Mouse (Mus musculus) liver, embryonic 12.5 days (tissue): Measurements from ENCODE around the gene Sgsm1. TPM values are rescaled to one million over a fixed set of nuclear protein-coding genes. Genes with fewer than 3 reads are reported as not detected.

Experiments used
- ATAC-seq: fragments of 200-750 bp; cut with Nextera tagmentation; 2 replicates; pipeline ENCODE4 v1.8.0; 2017; ENCODE audit warnings: moderate number of reproducible peaks, mild to moderate bottlenecking, moderate library complexity
- H3K27ac ChIP-seq: fragments of 300-500 bp; sonication (generic); 2 replicates; pipeline ENCODE4 v1.5.1; 2016; ENCODE audit warnings: mild to moderate bottlenecking
- H3K27me3 ChIP-seq: fragments of 300-500 bp; sonication (generic); replicated peaks from 2 replicates; pipeline ENCODE4 v1.6.1; 2016; ENCODE audit warnings: mild to moderate bottlenecking, moderate library complexity
- H3K36me3 ChIP-seq: fragments of 300-500 bp; sonication (generic); 2 replicates; pipeline ENCODE4 v1.6.1; 2016; ENCODE audit warnings: mild to moderate bottlenecking, moderate library complexity
- H3K4me1 ChIP-seq: fragments of 300-500 bp; sonication (generic); 2 replicates; pipeline ENCODE4 v1.6.1; 2016
- H3K4me2 ChIP-seq: fragments of 300-500 bp; sonication (generic); 2 replicates; pipeline ENCODE4 v1.6.1; 2016; ENCODE audit warnings: mild to moderate bottlenecking, moderate library complexity
- H3K4me3 ChIP-seq: fragments of 300-500 bp; sonication (generic); 2 replicates; pipeline ENCODE4 v1.5.1; 2016; ENCODE audit warnings: mild to moderate bottlenecking, moderate library complexity
- H3K9ac ChIP-seq: fragments of 300-500 bp; sonication (generic); 2 replicates; pipeline ENCODE4 v1.6.1; 2016; ENCODE audit warnings: mild to moderate bottlenecking, moderate library complexity
- H3K9me3 ChIP-seq: fragments of 300-500 bp; sonication (generic); replicated peaks from 2 replicates; pipeline ENCODE4 v1.6.1; 2016; ENCODE audit warnings: mild to moderate bottlenecking, moderate library complexity
- WGBS: fragments of 180-500 bp; shearing (Covaris S2); methylation state at CpG from one replicate; pipeline ENCODE4 v1.1.7; 2016; ENCODE audit not compliant: insufficient replicate concordance; 5-methylcytosine and 5-hydroxymethylcytosine counted together
- polyA plus RNA-seq: library from polyadenylated mRNA; unstranded; fragments of >200 nt; fragmentation: Nextera tagmentation; extraction: Ambion mirVana; gene quantifications from 2 replicates; pipeline ENCODE4 v1.2.1, GENCODE M21; 2016

The Sgsm1 gene
- polyA plus RNA-seq, 1 experiment from 2014 or later = 2.9 TPM

DNA sequence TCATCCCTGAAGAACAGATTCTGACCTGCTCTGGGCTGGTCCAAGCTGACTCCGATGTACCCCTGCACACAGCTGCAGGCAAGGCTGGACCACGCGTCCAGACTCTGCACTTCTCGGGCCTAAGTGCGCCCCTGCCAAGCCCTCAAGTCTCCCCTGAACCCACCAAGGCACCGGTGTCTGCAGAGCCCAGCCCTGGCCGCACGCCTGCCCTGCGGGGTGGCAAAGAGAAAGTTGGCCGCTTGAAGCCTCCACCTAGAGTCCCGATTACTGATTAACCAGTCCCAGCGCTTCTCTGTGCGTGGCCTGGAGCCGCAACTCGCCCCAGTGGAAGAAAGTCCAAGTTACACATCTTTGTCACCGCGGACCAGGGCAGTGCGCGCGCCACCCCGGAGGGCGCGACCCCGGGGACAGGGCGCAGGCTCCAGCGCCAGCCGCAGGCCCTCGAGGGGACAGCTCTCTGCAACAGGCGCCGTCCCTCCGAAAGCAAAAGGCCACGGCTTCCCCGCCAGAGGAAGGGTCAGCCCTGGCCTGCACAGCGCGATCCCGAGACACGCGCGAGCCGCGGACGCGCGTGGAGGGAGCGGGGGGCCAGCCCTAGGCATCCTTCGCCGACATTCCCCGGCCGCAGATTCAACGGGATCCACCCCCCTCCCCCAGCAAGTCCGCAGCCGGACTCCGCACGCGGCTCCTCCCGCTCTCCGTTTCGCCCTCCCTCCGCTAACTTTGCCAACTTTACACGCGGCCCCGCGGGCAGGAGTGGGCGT, 90.0 kb downstream of the Sgsm1 start:
- no peaks in the 10 kb centered on the region for H3K9me3 ChIP-seq
- peak overlapping the region; percentile 61 for H3K4me3 ChIP-seq
- peak overlapping the region; percentile 64 for H3K9ac ChIP-seq
- peak; percentile 65 for ATAC-seq
- H3K4me2 ChIP-seq = peak overlapping the region; percentile 87
- H3K4me1 ChIP-seq = peaks cover 26% of the 10 kb centered on the region
- H3K36me3 ChIP-seq = no peaks in the 10 kb centered on the region
- H3K27ac ChIP-seq = peak overlapping the region; percentile 75
- 4% methylated on average over 44 of the region's 64 CpGs for WGBS
- H3K27me3 ChIP-seq = peaks cover 40% of the 10 kb centered on the region

DNA sequence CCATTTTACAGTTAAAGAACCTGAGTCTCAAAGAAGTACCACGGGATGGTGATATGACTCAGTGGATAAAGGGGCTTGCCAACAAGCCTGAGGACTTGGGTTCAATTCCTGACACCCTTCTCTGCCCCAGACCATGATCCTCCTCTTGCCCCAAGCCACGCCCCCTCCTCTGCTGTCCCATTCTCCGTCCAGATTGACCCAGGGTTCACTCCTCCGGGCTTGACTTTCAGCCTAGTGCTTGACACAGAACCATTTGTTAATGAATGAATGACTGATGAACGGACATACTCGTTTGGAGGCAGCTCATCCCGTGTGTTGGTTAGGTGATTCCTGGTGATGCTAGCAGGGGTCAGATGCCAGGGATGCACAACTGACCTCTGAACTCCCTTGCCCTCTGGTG, 90.7 kb downstream of the Sgsm1 start:
- Histone ChIP-seq H3K36me3 (no peaks in the 10 kb centered on the region), H3K4me2 (peak overlapping the region; percentile 87), H3K27me3 (peaks cover 33% of the 10 kb centered on the region), H3K9me3 (no peaks in the 10 kb centered on the region), H3K9ac (no peak overlapping the region), H3K4me1 (peaks cover 25% of the 10 kb centered on the region), H3K4me3 (peak overlapping the region; percentile 61), H3K27ac (no peak overlapping the region)
- no peak for ATAC-seq
- WGBS = 63% methylated on average over 7 of the region's 7 CpGs

DNA sequence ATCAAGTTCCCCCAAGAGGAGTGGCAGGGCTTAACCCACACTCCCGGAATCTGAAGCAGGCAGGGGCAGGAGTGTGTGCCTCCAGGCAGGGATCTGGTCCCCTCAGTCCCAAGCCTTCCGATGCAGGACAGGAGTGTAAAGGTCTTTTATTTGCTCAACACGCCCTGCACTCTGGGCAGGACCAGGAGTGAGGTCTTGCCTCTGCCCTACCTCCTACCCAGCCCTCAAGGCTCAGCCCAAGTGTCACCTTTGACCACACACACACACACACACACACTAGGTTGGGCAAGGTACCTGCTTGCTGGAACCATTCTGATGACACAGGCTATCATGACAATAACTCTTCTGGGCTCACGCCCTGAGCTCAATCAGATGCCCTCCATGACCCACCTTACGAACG, 91.1 kb downstream of the Sgsm1 start:
- no peak overlapping the region for H3K4me3 ChIP-seq
- peaks cover 25% of the 10 kb centered on the region for H3K4me1 ChIP-seq
- peaks cover 30% of the 10 kb centered on the region for H3K27me3 ChIP-seq
- H3K9me3 ChIP-seq = no peaks in the 10 kb centered on the region
- 64% methylated on average over 6 of the region's 6 CpGs for WGBS
- H3K4me2 ChIP-seq = peak overlapping the region; percentile 87; the same call in 1 of the 2 replicates
- no peak; the same call in 1 of the 2 replicates for ATAC-seq
- H3K27ac ChIP-seq = no peak overlapping the region
- no peaks in the 10 kb centered on the region for H3K36me3 ChIP-seq
- H3K9ac ChIP-seq = no peak overlapping the region

DNA sequence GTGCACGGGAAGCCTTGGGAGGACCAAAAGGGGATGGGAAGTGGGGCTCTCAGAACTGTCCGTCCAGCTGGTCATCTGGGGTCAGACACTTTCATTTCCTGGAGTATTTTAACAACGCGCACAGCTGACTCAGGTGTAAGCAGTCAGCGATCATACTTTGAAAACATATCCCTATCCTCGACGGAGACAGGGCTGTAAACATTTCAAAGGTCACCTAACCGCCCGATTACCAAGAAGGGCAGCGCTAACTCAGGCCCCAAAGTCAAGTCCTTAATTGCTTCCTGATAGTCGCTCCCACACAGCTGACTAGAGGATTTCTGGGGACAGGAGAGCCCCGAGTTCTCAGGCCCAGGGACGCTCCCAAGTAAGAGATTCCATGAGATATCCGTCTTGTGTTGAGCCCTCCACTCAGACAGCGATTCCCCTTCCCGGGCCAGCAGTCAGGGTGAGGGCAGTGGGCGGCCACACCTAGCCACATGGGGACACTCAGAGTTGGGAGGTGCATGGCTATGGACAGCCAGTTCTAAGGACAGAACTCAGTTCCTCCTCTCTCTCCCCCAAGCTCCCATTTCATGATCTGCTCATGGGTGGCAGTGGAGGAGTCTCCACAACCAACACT, 91.9 kb downstream of the Sgsm1 start:
- 63% methylated on average over 17 of the region's 17 CpGs for WGBS
- Histone ChIP-seq H3K4me1 (peaks cover 25% of the 10 kb centered on the region), H3K27ac (no peak overlapping the region), H3K4me2 (no peak overlapping the region), H3K9ac (no peak overlapping the region), H3K27me3 (peaks cover 24% of the 10 kb centered on the region), H3K36me3 (no peaks in the 10 kb centered on the region), H3K4me3 (no peak overlapping the region), H3K9me3 (no peaks in the 10 kb centered on the region)
- no peak for ATAC-seq

DNA sequence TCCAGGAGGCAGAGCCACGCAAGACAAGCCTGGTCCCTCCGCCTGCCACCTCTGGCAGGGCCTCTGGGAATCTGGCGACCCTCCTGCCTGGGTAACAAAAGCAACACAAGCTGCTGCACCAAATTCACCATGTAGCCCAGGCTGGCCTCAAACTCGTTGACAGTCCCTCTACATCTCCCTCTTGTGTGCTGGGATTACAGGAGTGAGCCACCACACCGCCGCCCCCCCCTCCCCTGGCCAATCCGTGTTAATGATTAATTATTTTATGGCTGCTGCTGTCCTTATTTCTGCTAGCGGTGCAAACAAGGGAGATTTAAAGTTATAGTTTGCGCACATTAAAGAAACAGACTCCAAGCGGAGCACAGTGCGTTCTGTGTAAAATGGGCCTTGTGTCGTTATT, 93.5 kb downstream of the Sgsm1 start:
- no peak overlapping the region for H3K4me3 ChIP-seq
- 69% methylated on average over 12 of the region's 12 CpGs for WGBS
- H3K4me1 ChIP-seq = peaks cover 25% of the 10 kb centered on the region
- no peaks in the 10 kb centered on the region for H3K36me3 ChIP-seq
- H3K9ac ChIP-seq = no peak overlapping the region
- H3K27ac ChIP-seq = no peak overlapping the region
- H3K9me3 ChIP-seq = no peaks in the 10 kb centered on the region
- H3K4me2 ChIP-seq = no peak overlapping the region
- peaks cover 22% of the 10 kb centered on the region for H3K27me3 ChIP-seq
- ATAC-seq = no peak

DNA sequence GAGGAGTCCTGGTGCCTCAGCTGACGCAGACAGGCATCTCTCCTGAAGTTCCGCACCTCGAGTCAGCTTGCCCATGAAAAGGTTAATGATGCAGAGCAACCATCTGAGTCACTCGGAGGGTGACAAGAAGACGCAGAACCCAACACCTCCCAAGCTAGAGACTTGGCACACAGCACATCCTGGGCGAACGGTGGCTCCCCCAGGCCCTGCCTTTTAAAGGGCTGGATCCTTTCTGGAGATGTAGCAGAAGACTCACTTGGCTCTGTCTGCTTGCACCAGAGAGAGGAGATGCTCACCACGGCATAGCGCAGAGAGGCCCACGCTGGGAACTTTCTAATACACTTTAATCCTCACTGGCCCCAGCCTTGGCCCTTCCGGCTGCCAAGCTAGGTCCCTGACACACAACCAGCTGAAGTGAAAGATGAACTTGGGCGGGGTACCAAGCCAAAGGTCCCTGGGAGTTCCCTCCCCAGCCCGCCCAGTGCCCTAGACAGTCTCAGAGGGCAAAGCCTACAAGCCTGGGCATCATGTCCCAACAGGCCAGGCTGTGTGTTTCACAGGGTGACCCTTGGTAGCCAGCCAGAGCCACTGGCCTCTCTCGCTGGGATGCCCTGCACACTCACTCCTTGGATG, 94.1 kb downstream of the Sgsm1 start:
- Histone ChIP-seq H3K27ac (no peak overlapping the region), H3K9ac (no peak overlapping the region)
- no peak for ATAC-seq

DNA sequence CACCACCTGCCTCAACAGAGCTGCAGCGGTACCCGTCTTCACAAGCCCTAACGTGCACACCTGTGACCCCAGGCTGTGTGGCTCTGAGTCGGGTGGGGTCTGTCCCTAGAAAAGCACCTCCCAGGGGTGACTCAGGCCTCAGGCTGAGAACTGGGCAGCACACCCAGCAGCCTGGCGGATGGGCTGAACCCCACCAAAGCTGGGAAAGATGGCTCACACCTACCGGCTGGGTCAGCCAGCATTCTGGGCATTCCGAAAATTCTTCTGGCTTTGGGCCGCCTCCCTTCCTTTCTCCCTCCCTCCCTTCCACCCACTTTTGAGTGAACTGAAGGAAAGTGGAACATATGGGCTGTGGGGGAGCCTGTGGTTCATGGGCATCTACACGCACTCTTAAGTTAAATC, 95.0 kb downstream of the Sgsm1 start:
- WGBS = 66% methylated on average over 9 of the region's 9 CpGs
- ATAC-seq = no peak
- Histone ChIP-seq H3K4me3 (no peak overlapping the region), H3K4me1 (peaks cover 23% of the 10 kb centered on the region), H3K4me2 (no peak overlapping the region), H3K36me3 (no peaks in the 10 kb centered on the region), H3K9me3 (no peaks in the 10 kb centered on the region), H3K9ac (no peak overlapping the region), H3K27me3 (peaks cover 13% of the 10 kb centered on the region), H3K27ac (no peak overlapping the region)

More for the DNA sequence above, 94.1 kb downstream of the Sgsm1 start:
- peaks cover 21% of the 10 kb centered on the region for H3K27me3 ChIP-seq
- H3K4me3 ChIP-seq = no peak overlapping the region
- peaks cover 25% of the 10 kb centered on the region for H3K4me1 ChIP-seq
- no peaks in the 10 kb centered on the region for H3K9me3 ChIP-seq
- 67% methylated on average over 14 of the region's 14 CpGs for WGBS
- H3K4me2 ChIP-seq = no peak overlapping the region
- no peaks in the 10 kb centered on the region for H3K36me3 ChIP-seq

DNA sequence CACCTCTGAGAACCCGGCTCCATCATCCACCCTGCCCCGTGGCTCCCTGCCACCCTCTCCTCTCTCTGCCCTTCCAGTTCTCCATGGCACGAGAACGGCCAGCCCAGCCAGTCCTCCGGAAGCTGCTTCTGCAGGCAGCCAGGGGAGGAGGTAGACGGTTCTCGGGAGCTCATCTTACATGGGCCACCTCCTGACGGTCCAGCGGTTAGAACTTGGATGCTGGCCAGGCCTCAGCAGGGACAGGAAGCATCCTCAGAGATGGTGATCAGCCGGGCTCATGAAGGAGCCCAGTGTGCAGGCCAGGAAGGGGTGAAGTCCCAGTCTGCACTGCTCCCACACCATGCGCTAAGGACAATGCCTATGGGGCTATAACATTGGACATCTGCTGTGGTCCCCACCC, 96.1 kb downstream of the Sgsm1 start:
- H3K27ac ChIP-seq = no peak overlapping the region
- H3K9me3 ChIP-seq = no peaks in the 10 kb centered on the region
- no peaks in the 10 kb centered on the region for H3K36me3 ChIP-seq
- no peak for ATAC-seq
- 61% methylated on average over 11 of the region's 11 CpGs for WGBS
- H3K4me3 ChIP-seq = no peak overlapping the region
- H3K4me1 ChIP-seq = peaks cover 26% of the 10 kb centered on the region
- H3K27me3 ChIP-seq = 0 out of 2 replicates have a peak, but pooled peaks cover 2% of the 10 kb centered on the region
- no peak overlapping the region for H3K4me2 ChIP-seq
- H3K9ac ChIP-seq = no peak overlapping the region

DNA sequence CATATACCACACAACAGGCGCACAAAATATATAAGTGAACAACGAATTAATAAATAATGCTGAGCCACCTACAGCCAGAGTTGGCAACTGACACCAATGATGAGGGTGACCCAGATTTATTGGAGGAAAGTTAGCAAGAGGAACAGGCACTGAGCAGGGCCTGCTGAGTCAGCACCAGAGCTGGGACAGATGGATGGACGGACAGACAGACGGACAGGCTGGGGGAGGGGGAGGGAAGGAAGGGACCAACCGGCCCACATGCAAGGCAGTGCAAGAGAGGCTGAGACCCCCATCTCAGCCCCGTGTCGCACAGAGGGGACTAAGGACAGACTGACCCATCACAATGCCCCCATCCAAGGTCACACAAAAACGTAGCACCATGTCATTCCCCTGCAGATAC, 96.5 kb downstream of the Sgsm1 start:
- WGBS = 72% methylated on average over 8 of the region's 8 CpGs
- Histone ChIP-seq H3K27me3 (no peaks in the 10 kb centered on the region), H3K4me1 (peaks cover 26% of the 10 kb centered on the region), H3K27ac (no peak overlapping the region), H3K36me3 (no peaks in the 10 kb centered on the region), H3K4me3 (no peak overlapping the region), H3K9ac (no peak overlapping the region), H3K9me3 (no peaks in the 10 kb centered on the region), H3K4me2 (no peak overlapping the region)
- ATAC-seq = no peak

DNA sequence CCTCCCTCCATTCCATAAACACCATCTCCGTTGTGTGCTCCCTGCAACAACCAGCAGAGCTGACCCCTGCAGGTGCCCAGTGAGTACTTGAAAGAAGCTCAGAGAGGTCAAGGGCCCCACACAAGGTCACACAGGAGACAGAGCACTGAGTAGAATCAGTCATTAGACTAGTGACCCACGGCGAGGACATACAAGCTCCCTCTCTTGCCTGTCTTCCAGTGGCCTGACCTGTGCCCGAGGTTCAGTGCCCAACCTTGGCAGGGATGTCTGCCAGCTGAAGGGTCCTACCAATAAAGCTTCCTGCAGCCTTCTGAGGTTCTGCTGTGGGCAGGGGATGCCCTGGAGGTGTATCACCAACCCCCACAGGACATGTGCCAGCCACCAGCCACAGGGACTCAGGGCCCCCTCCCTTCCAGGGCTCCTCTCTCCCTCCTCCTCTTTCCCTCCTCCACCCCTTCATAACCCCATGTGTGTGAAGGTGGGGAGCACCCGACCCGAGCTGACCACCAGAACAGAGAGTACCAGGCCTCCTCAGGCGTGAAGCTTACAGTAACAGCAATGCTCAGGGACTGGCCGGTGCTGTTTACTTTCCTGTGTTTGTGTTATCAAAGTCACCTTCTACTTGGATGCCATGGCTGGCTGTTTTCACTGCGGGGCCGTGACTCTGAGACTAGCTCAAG, 98.3 kb downstream of the Sgsm1 start:
- H3K36me3 ChIP-seq = no peaks in the 10 kb centered on the region
- H3K9ac ChIP-seq = no peak overlapping the region
- no peak for ATAC-seq
- no peaks in the 10 kb centered on the region for H3K27me3 ChIP-seq
- no peaks in the 10 kb centered on the region for H3K9me3 ChIP-seq
- 59% methylated on average over 10 of the region's 10 CpGs for WGBS
- peaks cover 33% of the 10 kb centered on the region for H3K4me1 ChIP-seq
- no peak overlapping the region for H3K27ac ChIP-seq
- no peak overlapping the region for H3K4me3 ChIP-seq
- no peak overlapping the region for H3K4me2 ChIP-seq

DNA sequence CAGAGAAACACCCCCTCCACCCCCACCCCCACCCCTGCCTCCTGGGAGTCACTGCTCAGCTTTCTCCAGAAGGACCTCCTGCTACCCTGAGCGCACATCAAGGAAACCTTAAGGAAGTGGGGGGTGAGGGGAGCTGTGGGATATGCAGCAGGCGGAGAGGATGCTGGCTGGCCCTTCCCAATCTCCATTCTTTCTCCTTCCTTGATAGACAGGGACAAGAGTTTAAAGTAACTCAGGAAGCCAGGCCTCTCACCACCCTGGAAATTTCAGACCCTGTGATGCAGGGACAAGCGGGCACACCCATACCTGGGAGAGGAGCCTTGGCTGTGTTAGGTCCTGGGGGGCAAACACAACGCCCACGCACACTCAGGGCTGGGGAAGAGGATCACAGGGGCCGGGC, 100.3 kb downstream of the Sgsm1 start:
- H3K36me3 ChIP-seq = no peaks in the 10 kb centered on the region
- no peak overlapping the region for H3K27ac ChIP-seq
- peaks cover 48% of the 10 kb centered on the region for H3K4me1 ChIP-seq
- H3K9me3 ChIP-seq = no peaks in the 10 kb centered on the region
- H3K27me3 ChIP-seq = no peaks in the 10 kb centered on the region
- no peak overlapping the region for H3K4me2 ChIP-seq
- no peak overlapping the region for H3K4me3 ChIP-seq
- H3K9ac ChIP-seq = no peak overlapping the region
- no peak for ATAC-seq
- WGBS = 55% methylated on average over 6 of the region's 6 CpGs

DNA sequence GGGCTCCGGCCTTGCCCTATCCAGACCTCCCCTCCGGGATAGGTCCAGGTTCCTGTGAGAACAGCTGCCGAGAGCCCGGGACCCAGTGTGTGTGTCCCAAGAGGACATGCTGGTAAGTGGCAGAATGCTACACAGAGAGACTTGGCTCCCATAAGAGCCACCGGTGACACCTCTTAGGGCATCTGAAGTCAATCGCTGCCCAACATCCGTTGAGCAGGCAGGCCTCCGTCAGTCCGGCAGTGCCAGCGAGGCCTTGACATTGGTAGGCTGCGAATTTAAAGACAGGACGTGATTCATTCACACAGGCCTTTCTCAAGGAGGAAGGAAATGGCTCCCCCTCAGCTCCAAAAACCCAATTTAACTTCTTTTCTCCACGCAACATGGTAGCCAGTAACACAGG, 100.7 kb downstream of the Sgsm1 start:
- no peak for ATAC-seq
- Histone ChIP-seq H3K9ac (no peak overlapping the region), H3K4me2 (no peak overlapping the region), H3K27me3 (no peaks in the 10 kb centered on the region), H3K4me1 (peaks cover 48% of the 10 kb centered on the region), H3K9me3 (no peaks in the 10 kb centered on the region), H3K4me3 (no peak overlapping the region), H3K36me3 (no peaks in the 10 kb centered on the region), H3K27ac (peak overlapping the region; percentile 29)
- 56% methylated on average over 13 of the region's 13 CpGs for WGBS
